Mouse (Mus musculus) small intestine, adult 2 months (tissue): ENCODE results near the gene Grm4.

Experiments
- CTCF ChIP-seq: fragments of 200-500 bp; IDR thresholded peaks from 2 replicates; pipeline ENCODE4 v1.5.1; 2012; ENCODE audit warnings: low read depth, mild to moderate bottlenecking, control low read depth, inconsistent platforms, low read length, moderate library complexity, mixed read lengths; ENCODE audit not compliant: insufficient replicate concordance, insufficient read length; ENCODE audit errors: extremely low read depth
- POLR2A ChIP-seq: fragments of 200-500 bp; IDR thresholded peaks from 2 replicates; pipeline ENCODE4 v1.6.1; 2012; ENCODE audit warnings: low read depth, mild to moderate bottlenecking, control low read depth, inconsistent platforms, low read length, moderate library complexity

- TF ChIP-seq CTCF (peak; percentile 37; the same call in 1 of the 2 replicates), POLR2A (no peak)
These were observed 69.4 kb downstream of the Grm4 start for GRCm38 (mm10) chr17:27451787-27452186.
